Mouse (Mus musculus): ENCODE data around the gene Rpap2. TPM values are rescaled to one million over a fixed set of nuclear protein-coding genes. Genes with fewer than 3 reads are reported as not detected.

Gene Rpap2
- total RNA-seq, 2 experiments from 2014 or later = 21.4 to 24.6 TPM

DNA sequence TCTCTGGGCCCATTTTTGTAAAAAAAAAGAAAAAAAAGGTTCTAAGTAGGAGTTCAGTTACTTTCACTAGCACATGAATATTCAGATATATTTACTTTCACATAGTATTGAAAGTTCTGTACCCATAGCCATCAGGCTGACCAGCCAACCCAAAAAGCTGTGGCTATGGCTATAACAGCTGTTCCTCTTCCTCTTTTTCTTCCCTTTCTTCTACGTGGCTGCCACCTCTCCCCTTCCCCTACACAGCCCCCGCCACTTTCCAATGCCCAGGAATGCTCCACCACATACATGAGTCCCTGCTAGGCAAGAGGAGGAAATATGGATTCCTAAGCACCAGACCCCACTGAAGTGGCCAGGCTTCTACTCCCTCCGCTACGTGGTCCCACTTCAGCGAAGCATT, 84.1 kb downstream of the Rpap2 start:
- DNase-seq (ENCODE audit: low spot score in 2 of 2) = no peak

DNA sequence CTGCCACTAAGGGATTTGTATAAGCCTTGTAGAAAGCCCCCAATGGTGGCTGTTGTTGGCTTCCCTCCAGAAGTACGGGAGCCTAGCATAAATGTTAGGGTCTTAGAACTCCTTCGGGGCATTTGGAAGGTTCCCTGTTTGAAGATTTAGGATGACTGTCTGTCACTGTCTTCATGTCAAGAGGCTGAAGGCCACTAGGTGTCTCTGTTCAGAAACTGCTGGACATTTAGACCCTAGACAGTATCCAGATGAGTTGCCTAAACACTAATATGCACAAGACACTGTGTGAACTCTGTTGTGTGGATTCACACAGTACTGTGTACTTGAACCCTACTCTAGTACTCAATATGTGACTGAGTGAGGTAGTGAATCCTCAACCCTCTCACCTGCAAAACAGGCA, 87.2 kb downstream of the Rpap2 start:
- intact Hi-C loops (cut with DNase I) = no loop called here
- no peak for DNase-seq (ENCODE audit: low spot score in 2 of 2)

More for the DNA sequence above, 84.1 kb downstream of the Rpap2 start:
- intact Hi-C loops (cut with DNase I) = no loop called here

DNA sequence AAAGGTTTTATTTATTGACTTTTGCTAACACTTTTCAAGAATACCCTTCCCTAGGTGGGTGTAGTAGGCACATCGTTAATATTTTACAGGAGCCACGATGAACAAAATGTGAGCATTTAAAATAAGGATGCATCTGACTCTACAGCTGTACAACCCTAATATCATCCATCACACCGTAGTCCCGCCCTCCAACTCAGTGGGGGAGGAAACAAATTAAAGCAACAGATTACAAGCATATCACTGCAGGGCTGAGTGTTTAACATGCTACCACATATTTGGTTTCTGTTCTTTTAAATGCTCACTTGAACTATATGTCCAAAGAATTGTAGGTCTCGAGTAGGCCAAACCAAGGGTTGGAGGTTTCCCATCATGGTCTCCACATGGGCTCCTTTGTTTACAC, 90.0 kb downstream of the Rpap2 start:
- intact Hi-C loops (cut with DNase I) = no loop called here
- DNase-seq (ENCODE audit: low spot score in 2 of 2) = no peak

DNA sequence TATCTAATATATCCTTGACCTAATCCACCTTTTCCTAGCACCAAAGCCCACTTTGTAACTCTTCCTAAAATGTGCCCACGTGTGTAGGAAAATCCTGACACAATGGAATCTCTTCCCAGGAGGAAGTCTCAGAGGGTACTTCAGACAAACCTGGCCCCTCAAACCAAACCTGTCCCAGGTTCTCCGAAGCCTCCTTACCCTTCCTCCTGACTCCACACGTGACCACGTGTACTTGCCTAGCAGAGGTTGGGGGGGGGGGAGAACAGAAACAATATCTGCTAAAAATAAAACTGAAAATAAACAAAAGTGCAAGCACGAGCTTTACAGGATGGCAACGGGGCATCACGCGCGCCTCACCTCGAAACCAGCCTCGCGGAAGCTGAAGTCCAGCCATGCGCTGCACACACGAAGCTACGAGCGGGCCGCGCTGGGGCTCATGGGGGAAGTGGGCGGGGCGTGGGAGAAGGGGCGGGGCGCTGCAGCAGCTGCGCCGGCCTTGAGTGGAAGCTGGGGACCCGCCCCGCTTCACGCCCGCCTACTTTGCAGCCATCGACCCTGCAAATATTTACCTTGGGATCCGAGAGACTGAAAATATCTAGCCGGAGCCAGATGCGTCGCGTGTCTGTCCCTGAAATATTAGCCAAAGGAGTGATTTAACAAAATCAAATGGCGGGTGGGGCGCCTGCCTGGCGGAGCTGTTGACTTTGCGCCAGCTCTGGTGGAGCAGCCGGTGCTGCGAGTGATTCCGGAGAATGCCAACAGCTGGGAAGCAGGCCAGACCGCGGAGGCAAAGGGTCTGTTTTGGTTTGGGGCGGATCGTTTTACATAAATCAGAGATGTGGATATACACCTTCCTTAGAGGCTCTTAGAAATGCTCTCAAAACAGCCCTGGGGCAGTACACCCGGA, 90.7 kb downstream of the Rpap2 start:
- intact Hi-C loops (cut with DNase I) = no loop called here

DNA sequence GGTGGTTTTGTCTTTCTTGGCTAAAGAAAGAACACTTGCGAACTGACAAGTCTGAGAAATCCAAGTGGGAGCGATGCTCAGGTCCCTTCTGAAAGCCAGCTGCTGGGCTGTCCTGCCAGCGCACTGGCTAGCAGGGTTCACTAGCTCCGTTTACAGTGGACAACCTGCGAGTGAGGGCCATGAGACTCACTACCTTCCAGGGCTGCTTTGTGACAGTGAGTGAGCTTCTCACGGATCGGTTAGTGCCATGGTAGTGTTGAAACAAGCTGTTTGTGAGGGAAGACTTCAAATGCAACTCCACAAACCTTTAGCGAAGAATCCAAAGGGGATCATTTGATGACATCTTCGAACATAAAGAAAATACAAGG, 91.3 kb downstream of the Rpap2 start:
- DNase-seq (ENCODE audit: low spot score in 2 of 2) = no peak
- intact Hi-C loops (cut with DNase I) = no loop called here

More for the DNA sequence above, 90.7 kb downstream of the Rpap2 start:
- DNase-seq (ENCODE audit: low spot score in 2 of 2) = peak; percentile 58 to 59

DNA sequence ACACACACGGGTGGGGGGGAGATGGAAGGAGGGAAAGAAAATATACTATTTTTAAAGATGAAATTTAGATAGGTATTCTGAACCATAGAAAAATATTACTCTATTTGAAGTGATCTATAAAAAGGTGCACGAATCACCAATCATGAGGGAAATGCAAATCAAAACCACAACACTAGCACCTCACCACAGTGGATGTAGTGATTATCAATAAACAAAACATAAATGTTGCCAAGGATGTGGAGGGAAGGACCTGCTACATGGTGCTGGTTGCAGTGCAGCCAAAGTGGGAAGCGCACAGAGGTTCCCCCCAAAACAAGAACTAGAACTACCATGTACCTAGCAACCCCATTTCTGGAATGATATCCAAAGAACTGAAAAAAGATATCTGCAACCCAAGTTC, 97.8 kb downstream of the Rpap2 start:
- DNase-seq (ENCODE audit: low spot score in 2 of 2) = no peak
- intact Hi-C loops (cut with DNase I) = no loop called here

DNA sequence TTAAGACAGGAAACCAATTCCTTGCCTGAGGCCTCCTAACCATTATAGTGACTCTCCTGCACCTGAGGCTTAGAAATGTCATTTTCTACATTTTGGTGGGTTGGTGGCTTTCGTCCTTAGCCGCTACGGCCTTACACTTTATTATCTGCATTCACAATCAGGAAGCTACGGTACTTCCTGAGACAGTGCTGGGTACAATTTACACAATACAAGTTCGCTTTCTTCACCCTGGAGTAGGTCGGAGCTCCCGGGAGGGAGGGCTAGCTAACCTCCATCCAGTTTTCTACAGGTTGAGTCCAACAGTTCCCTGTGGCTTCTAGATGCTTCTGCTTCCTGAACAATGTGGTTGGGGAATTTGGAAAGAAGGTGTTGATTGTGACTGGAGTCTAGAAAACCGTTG, 101.7 kb downstream of the Rpap2 start:
- intact Hi-C loops (cut with DNase I) = no loop called here
- no peak for DNase-seq (ENCODE audit: low spot score in 2 of 2)

DNA sequence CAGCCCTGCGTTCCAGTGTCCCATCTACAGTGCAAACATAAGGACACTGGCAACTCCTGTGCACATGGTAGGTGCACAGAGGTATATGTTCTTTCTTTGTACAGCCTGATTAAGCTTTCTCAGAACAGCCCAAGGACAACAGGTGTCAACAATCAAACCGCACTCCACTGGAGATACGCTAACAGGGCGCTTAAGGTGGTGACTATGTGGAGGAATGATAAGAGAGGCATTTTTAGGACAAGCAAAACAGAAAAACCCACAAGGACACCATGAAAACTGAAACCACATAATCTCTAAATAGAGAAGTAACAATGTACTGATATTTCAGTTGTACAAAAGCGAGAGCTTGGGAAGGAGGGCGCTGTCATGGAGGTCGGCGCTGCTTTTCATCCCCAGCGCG, 103.7 kb downstream of the Rpap2 start:
- DNase-seq (ENCODE audit: low spot score in 2 of 2) = no peak
- intact Hi-C loops (cut with DNase I) = no loop called here

DNA sequence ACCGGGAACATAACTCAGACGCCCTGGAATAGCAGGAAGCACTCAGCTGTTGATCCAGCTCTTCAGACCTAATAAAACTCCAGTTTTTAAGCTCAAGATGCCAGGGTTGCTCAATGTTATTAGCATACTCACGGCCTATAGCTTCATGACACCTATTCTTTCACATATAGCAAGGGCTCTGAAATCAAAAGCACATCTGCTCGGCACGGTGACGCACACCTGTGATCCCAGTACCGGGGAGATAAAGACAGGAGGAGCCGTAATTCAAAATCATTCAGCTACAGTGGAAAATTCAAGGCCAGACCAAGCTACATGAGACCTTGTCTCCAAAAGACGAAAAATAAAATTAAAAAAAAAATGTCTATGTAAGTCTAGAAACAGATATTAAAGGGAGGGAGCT, 104.5 kb downstream of the Rpap2 start:
- DNase-seq (ENCODE audit: low spot score in 2 of 2) = no peak
- intact Hi-C loops (cut with DNase I) = no loop called here

DNA sequence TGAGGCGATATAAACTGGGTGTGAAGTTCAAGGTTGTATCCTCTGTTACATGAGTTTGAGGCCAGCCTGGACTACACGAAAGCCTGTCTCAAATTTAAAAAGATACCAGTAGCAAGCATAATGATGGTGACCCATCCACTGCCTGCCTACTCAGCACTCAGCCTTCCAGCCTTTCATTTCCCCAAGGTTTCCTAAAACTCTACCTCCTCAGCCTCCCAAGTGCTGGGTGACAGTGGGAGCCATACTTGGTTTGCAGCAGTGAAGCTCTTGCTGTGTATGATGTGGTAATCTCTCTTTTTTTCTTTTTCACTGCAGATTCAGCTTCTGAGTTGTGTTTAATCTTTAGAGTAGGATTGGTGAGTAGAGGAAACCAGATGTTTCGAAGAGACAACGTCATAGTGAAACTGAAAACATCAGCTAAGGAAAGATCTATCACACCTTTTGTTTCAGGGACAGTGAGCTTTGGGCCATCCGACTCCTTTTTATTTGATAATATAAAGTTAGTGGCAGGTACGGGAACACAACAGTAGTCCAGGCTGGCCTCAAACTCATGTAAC, 106.1 kb downstream of the Rpap2 start:
- intact Hi-C loops (cut with DNase I) = no loop called here
- no peak for DNase-seq (ENCODE audit: low spot score in 2 of 2)

DNA sequence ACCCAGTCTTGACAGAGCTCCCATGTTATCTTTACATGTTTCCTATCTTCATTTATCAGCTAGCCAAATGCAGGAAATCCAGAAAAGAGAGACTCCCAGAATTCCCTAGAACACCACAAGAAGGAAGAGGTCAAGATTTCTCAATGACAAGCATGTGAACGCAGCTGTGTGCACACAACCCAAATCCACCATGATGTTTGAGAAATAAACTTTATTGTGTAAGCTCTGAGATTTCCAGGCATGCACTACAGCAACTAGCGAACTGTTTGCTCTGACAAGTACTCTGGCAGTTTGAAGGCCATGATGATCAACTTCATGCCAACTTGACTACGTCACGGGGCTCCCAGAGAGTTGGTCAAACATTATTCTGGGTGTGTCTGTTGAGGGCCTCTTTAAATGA, 108.6 kb downstream of the Rpap2 start:
- DNase-seq (ENCODE audit: low spot score in 2 of 2) = no peak
- intact Hi-C loops (cut with DNase I) = no loop called here

DNA sequence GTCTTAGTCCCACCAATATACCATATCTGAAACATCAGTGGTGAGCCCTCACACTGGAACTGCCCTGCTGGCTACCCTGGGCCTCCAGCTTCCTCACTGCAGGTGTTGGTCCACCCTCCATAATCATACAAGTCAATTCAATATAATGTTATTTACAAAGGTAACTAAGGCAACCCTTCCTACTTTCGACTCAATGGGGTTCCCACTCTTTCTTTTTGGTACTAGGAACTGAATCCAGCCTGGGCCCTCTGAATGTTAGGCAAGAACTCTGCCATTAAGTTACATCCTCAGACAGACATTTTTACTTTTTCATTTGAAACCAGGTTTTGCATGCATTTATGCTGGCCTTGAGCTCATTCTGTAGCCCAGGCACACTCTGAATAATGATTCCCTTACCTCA, 109.1 kb downstream of the Rpap2 start:
- no peak for DNase-seq (ENCODE audit: low spot score in 2 of 2)
- intact Hi-C loops (cut with DNase I) = no loop called here

DNA sequence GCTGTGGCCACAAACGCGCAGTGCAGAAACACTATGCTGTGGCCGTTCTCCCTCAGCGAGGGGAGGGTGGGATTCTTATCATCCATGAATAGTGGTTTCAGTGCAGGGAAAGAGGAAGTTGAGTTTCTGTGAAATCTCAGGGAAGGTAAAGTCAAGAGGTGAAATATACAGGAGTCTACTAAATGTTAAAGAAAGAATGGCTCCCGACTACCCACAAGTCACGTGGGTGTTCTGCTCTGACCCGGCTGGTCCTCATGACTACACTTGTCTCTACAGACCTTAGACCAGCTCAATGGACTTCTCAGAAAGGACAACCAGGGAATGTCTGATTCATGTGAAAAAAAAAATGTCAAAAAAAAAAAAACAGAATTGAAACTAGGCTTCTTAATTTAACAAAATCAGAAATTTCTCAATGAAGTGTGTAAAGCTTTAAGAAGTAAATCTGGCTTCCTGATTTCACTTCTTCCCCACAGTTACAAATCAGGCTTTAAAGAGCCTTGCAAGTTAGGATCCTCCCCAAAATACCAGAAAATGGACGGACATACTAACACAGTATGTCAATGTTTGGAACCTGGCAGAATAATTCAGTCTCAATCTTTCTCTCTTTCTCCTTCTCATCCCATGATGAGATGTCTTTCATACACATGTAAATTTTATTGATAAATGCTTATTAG, 111.1 kb downstream of the Rpap2 start:
- DNase-seq (ENCODE audit: low spot score in 2 of 2) = no peak
- intact Hi-C loops (cut with DNase I) = no loop called here

Other genes starting within 250 kb of the Rpap2 start
- gene Ephx4, start 194.6 kb upstream of the Rpap2 start, total RNA-seq (2021) = 10 to 100 TPM; 73.7 to 91.4 TPM
- under 1 TPM in 1 of 2 experiments, not detected in 1; 0.18 TPM for gene Lpcat2b, start 165.8 kb upstream of the Rpap2 start, total RNA-seq (2021)
- gene Btbd8, start 159.4 kb upstream of the Rpap2 start, total RNA-seq (2021) = 100 to 1,000 TPM; 159 to 177 TPM
- gene Gm42669, start 89.8 kb upstream of the Rpap2 start, total RNA-seq (2021) = under 1 TPM; 0.30 to 0.59 TPM
- gene 1700028K03Rik, start 62.7 kb upstream of the Rpap2 start, total RNA-seq (2021) = 1 to 10 TPM in 1 of 2 experiments, under 1 TPM in 1; 0.62 to 2.1 TPM
- gene Glmn, start 515 bp downstream of the Rpap2 start, total RNA-seq (2021) = 10 to 100 TPM; 19.4 to 23.8 TPM
- not detected for gene Gfi1, start 128.7 kb downstream of the Rpap2 start, total RNA-seq (2021)
- gene Ube2d2b, start 232.7 kb downstream of the Rpap2 start, total RNA-seq (2021) = not detected

All from left cerebral cortex, postnatal 36 days (tissue).